Mouse (Mus musculus): ENCODE results near the gene Rabl3. TPM values are rescaled to one million over a fixed set of nuclear protein-coding genes. Genes with fewer than 3 reads are reported as not detected.

Rabl3 gene
- total and polyA plus RNA-seq, 3 experiments = 7.3 to 13.5 TPM; not detected in 1

DNA sequence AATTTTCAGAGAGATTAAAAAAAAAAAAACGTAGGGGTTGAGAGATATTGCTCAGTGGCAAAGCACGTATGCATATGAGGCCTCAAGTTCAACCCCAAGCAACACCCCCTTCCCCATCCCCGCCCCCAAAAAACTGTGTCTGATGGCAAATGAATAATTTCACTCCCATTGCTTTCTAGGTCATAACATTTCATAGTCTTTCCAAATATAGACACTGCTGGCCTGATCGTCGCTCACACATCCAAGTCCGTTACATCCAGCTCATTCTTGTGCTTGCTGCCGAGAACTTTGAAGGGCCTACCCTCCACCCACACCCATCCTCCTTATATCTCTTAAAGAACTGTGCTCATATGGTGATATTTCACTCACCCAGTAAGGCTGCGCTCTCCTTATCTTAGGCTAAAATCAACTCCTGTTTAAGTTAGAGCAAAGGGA is 45.5 kb downstream of the Rabl3 start:
- no peaks in the 10 kb centered on the region for H3K27me3 ChIP-seq (ENCODE audit: control insufficient read depth in 1 of 2, insufficient read depth in 2 of 2, low read length in 2 of 2)
- no peaks in the 10 kb centered on the region for H3K9me3 ChIP-seq (replicated peaks; ENCODE audit: insufficient read depth, low read length)
- H3K36me3 ChIP-seq (ENCODE audit: control insufficient read depth in 1 of 2, insufficient read depth in 2 of 2, low read length in 2 of 2) = no peaks in the 10 kb centered on the region
- no peaks in the 10 kb centered on the region for H3K4me1 ChIP-seq (ENCODE audit: control insufficient read depth in 1 of 2, insufficient read depth in 2 of 2, low read length in 2 of 2)
- H3K9ac ChIP-seq (ENCODE audit: control insufficient read depth, low read depth, low read length, poor library complexity, severe bottlenecking) = no peak overlapping the region
- no peaks in the 10 kb centered on the region for H3K79me2 ChIP-seq (ENCODE audit: control insufficient read depth, insufficient read depth, low read length, poor library complexity)
- DNase-seq (ENCODE audit: low read depth, low spot score) = no peak
- TF ChIP-seq KAT2A (conservative IDR thresholded peaks at IDR 0.05; ENCODE audit: low read depth, low read length) = no peak
- TF ChIP-seq CHD2 (IDR thresholded peaks at IDR 0.05; ENCODE audit: low read length) = no peak
- TF ChIP-seq MYB (IDR thresholded peaks at IDR 0.05; ENCODE audit: low read depth, low read length) = no peak
- TF ChIP-seq ETS1 (IDR thresholded peaks at IDR 0.05; ENCODE audit: low read depth, low read length) = no peak
- no peak for TF ChIP-seq ZNF384 (IDR thresholded peaks at IDR 0.05; ENCODE audit: low read depth, low read length)
- no peak for TF ChIP-seq POLR2A (IDR thresholded peaks at IDR 0.05; ENCODE audit: control insufficient read depth in 1 of 2, insufficient read depth in 1 of 2, low read depth in 1 of 2, low read length in 2 of 2, poor library complexity in 1 of 2)
- TF ChIP-seq NELFE (IDR thresholded peaks at IDR 0.05; ENCODE audit: low read depth, low read length) = no peak
- TF ChIP-seq ZC3H11A (IDR thresholded peaks at IDR 0.05; ENCODE audit: low read depth, low read length) = no peak
- TF ChIP-seq MAFK (IDR thresholded peaks at IDR 0.05; ENCODE audit: borderline replicate concordance, low read depth, low read length) = no peak
- TF ChIP-seq EP300 (IDR thresholded peaks at IDR 0.05; ENCODE audit: low read depth in 1 of 2, low read length in 2 of 2) = no peak
- no peak overlapping the region for H3K27ac ChIP-seq (ENCODE audit: control insufficient read depth, low read depth, low read length)
- H3K4me3 ChIP-seq (ENCODE audit: control insufficient read depth in 1 of 2, insufficient read depth in 1 of 2, low read depth in 2 of 2, low read length in 2 of 2) = no peak overlapping the region

DNA sequence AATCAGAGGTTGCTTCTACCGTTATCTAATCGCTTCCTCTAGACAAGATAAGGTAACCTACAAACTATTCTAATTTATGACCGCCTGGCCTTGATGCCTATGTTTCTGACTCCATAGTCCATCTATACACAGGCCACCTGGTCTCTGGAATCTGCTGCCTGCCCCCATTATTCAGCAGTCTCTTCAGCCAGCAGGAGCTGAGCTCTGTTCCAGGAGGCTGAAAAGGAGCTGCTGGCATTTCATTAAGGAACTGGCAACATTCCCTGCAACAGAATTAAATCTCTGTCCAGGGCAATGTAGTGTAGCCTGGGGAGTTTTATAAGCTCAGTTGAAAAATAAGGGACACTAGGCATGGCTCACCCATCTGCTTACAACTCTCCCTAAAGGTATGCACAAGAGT is 51.2 kb downstream of the Rabl3 start:
- no peaks in the 10 kb centered on the region; a peak in 2 of 4 replicates for H3K27me3 ChIP-seq (ENCODE audit: control insufficient read depth in 1 of 2, insufficient read depth in 2 of 2, low read length in 2 of 2)
- DNase-seq (ENCODE audit: low read depth, low spot score) = no peak
- H3K4me1 ChIP-seq (ENCODE audit: control insufficient read depth in 1 of 2, insufficient read depth in 2 of 2, low read length in 2 of 2) = no peaks in the 10 kb centered on the region
- no peak overlapping the region for H3K4me3 ChIP-seq (ENCODE audit: control insufficient read depth in 1 of 2, insufficient read depth in 1 of 2, low read depth in 2 of 2, low read length in 2 of 2)
- TF ChIP-seq MAFK (IDR thresholded peaks at IDR 0.05; ENCODE audit: borderline replicate concordance, low read depth, low read length) (no peak), POLR2A (IDR thresholded peaks at IDR 0.05; ENCODE audit: control insufficient read depth in 1 of 2, insufficient read depth in 1 of 2, low read depth in 1 of 2, low read length in 2 of 2, poor library complexity in 1 of 2) (no peak), POLR2AphosphoS5 (IDR thresholded peaks at IDR 0.05; ENCODE audit: borderline replicate concordance, low read depth, low read length) (no peak), UBTF (IDR thresholded peaks at IDR 0.05; ENCODE audit: borderline replicate concordance, insufficient read depth, low read depth, low read length) (no peak), ZC3H11A (IDR thresholded peaks at IDR 0.05; ENCODE audit: low read depth, low read length) (no peak)
- no peaks in the 10 kb centered on the region for H3K9me3 ChIP-seq (replicated peaks; ENCODE audit: insufficient read depth, low read length)
- H3K36me3 ChIP-seq (ENCODE audit: control insufficient read depth in 1 of 2, insufficient read depth in 2 of 2, low read length in 2 of 2) = no peaks in the 10 kb centered on the region
- H3K79me2 ChIP-seq (ENCODE audit: control insufficient read depth, insufficient read depth, low read length, poor library complexity) = no peaks in the 10 kb centered on the region
- no peak overlapping the region for H3K27ac ChIP-seq (ENCODE audit: control insufficient read depth, low read depth, low read length)
- H3K9ac ChIP-seq (ENCODE audit: control insufficient read depth, low read depth, low read length, poor library complexity, severe bottlenecking) = no peak overlapping the region

DNA sequence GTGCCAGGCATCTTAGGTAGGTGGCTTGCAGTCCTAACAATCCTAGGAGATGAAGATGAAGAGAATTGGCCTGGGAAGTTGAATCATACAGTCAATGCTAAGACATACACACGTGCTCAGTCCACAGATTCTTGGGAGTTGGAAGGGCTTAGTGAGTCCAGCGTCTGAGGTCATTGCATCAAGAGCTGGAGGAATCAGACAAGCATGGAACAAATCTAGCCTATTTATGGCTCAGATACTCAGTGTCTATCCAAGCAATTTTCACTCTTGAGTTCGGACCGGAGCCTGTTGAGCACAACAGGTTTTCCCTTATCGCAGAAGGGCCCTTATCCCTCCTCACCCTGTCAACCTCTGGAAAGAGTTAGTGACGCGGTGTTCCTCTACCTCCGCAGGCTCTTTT is 51.9 kb downstream of the Rabl3 start:
- H3K9me3 ChIP-seq (replicated peaks; ENCODE audit: insufficient read depth, low read length) = no peaks in the 10 kb centered on the region
- no peak overlapping the region for H3K27ac ChIP-seq (ENCODE audit: control insufficient read depth, low read depth, low read length)
- H3K4me1 ChIP-seq (ENCODE audit: control insufficient read depth in 1 of 2, insufficient read depth in 2 of 2, low read length in 2 of 2) = no peaks in the 10 kb centered on the region
- H3K36me3 ChIP-seq (ENCODE audit: control insufficient read depth in 1 of 2, insufficient read depth in 2 of 2, low read length in 2 of 2) = no peaks in the 10 kb centered on the region
- H3K4me3 ChIP-seq (ENCODE audit: control insufficient read depth in 1 of 2, insufficient read depth in 1 of 2, low read depth in 2 of 2, low read length in 2 of 2) = no peak overlapping the region
- no peaks in the 10 kb centered on the region; a peak in 2 of 4 replicates for H3K27me3 ChIP-seq (ENCODE audit: control insufficient read depth in 1 of 2, insufficient read depth in 2 of 2, low read length in 2 of 2)
- no peak overlapping the region for H3K9ac ChIP-seq (ENCODE audit: control insufficient read depth, low read depth, low read length, poor library complexity, severe bottlenecking)
- H3K79me2 ChIP-seq (ENCODE audit: control insufficient read depth, insufficient read depth, low read length, poor library complexity) = no peaks in the 10 kb centered on the region
- no peak for DNase-seq (ENCODE audit: low read depth, low spot score)
- TF ChIP-seq USF1 (IDR thresholded peaks at IDR 0.05; ENCODE audit: low read depth, low read length) (no peak), TCF12 (IDR thresholded peaks at IDR 0.05; ENCODE audit: low read depth, low read length) (no peak), MAX (IDR thresholded peaks at IDR 0.05; ENCODE audit: low read length) (no peak), E2F4 (IDR thresholded peaks at IDR 0.05; ENCODE audit: borderline replicate concordance, low read depth, low read length) (no peak), MEF2A (IDR thresholded peaks at IDR 0.05; ENCODE audit: extremely low read depth, insufficient replicate concordance, low read depth, low read length, poor library complexity, severe bottlenecking) (no peak), NELFE (IDR thresholded peaks at IDR 0.05; ENCODE audit: low read depth, low read length) (no peak), CHD2 (IDR thresholded peaks at IDR 0.05; ENCODE audit: low read length) (no peak), POLR2A (IDR thresholded peaks at IDR 0.05; ENCODE audit: control insufficient read depth in 1 of 2, insufficient read depth in 1 of 2, low read depth in 1 of 2, low read length in 2 of 2, poor library complexity in 1 of 2) (no peak), RCOR1 (IDR thresholded peaks at IDR 0.05; ENCODE audit: low read depth, low read length) (no peak), USF2 (IDR thresholded peaks at IDR 0.05; ENCODE audit: borderline replicate concordance in 1 of 2, insufficient read depth in 1 of 2, low read depth in 1 of 2, low read length in 2 of 2) (no peak), ELF1 (IDR thresholded peaks at IDR 0.05; ENCODE audit: low read depth, low read length) (no peak), TBP (IDR thresholded peaks at IDR 0.05; ENCODE audit: low read depth, low read length) (no peak), ZC3H11A (IDR thresholded peaks at IDR 0.05; ENCODE audit: low read depth, low read length) (no peak), EP300 (IDR thresholded peaks at IDR 0.05; ENCODE audit: low read depth in 1 of 2, low read length in 2 of 2) (no peak), BHLHE40 (IDR thresholded peaks at IDR 0.05; ENCODE audit: borderline replicate concordance, low read depth, low read length) (no peak), ZKSCAN1 (IDR thresholded peaks at IDR 0.05; ENCODE audit: low read depth, low read length) (no peak), UBTF (IDR thresholded peaks at IDR 0.05; ENCODE audit: borderline replicate concordance, insufficient read depth, low read depth, low read length) (no peak)

All from MEL (cell line).